Mouse (Mus musculus) forebrain, embryonic 14.5 days (tissue): ENCODE data around the gene Ubr7. TPM values are rescaled to one million over a fixed set of nuclear protein-coding genes. Genes with fewer than 3 reads are reported as not detected.

Source experiments
- ATAC-seq: fragments of 200-750 bp; cut with Nextera tagmentation; 2 replicates; pipeline ENCODE4 v1.8.0; 2017; ENCODE audit warnings: mild to moderate bottlenecking, moderate library complexity
- DNase-seq: peaks from one replicate; pipeline ENCODE4 v3.0.0-alpha.2; 2015; ENCODE audit warnings: low spot score
- H3K27ac ChIP-seq: fragments of 300-500 bp; sonication (generic); 2 replicates; pipeline ENCODE4 v1.5.1; 2014; ENCODE audit warnings: low read depth, mild to moderate bottlenecking, control low read depth, low read length, moderate library complexity
- H3K27me3 ChIP-seq: fragments of 300-500 bp; sonication (generic); replicated peaks from 2 replicates; pipeline ENCODE4 v1.6.1; 2014; ENCODE audit warnings: low read length, control low read depth, mixed read lengths; ENCODE audit not compliant: control insufficient read depth, insufficient read depth
- H3K36me3 ChIP-seq: fragments of 300-500 bp; sonication (generic); 2 replicates; pipeline ENCODE4 v1.6.1; 2014; ENCODE audit warnings: low read length, control low read depth; ENCODE audit not compliant: control insufficient read depth, insufficient read depth
- H3K4me1 ChIP-seq: fragments of 300-500 bp; sonication (generic); 2 replicates; pipeline ENCODE4 v1.6.1; 2014; ENCODE audit warnings: antibody characterized with exemption, low read length, control low read depth; ENCODE audit not compliant: control insufficient read depth, insufficient read depth
- H3K4me2 ChIP-seq: fragments of 300-500 bp; sonication (generic); 2 replicates; pipeline ENCODE4 v1.6.1; 2014; ENCODE audit warnings: mild to moderate bottlenecking, control low read depth, low read length
- H3K4me3 ChIP-seq: fragments of 300-500 bp; sonication (generic); 2 replicates; pipeline ENCODE4 v1.5.1; 2014; ENCODE audit warnings: low read depth, low read length, control low read depth
- H3K9ac ChIP-seq: fragments of 300-500 bp; sonication (generic); 2 replicates; pipeline ENCODE4 v1.6.1; 2014; ENCODE audit warnings: mild to moderate bottlenecking, low read length, control low read depth, moderate library complexity
- H3K9me3 ChIP-seq: fragments of 300-500 bp; sonication (generic); replicated peaks from 2 replicates; pipeline ENCODE4 v1.6.1; 2016; ENCODE audit warnings: low read length, control low read depth, mixed read lengths; ENCODE audit not compliant: control insufficient read depth
- WGBS: fragments of 180-500 bp; shearing (Covaris S2); extraction: QIAGEN DNeasy Blood & Tissue Kit; methylation state at CpG from one replicate; pipeline ENCODE4 v1.1.7; 2014; 5-methylcytosine and 5-hydroxymethylcytosine counted together
- polyA plus RNA-seq: library from polyadenylated mRNA; unstranded; fragments of >200 nt; fragmentation: Nextera tagmentation; extraction: Ambion mirVana; gene quantifications from 2 replicates; pipeline ENCODE4 v1.2.1, GENCODE M21; 2014

The Ubr7 gene
- polyA plus RNA-seq, 1 experiment from 2014 or later = 58.2 TPM

GRCm38 (mm10) chr12:102827119-102827518, 69.4 kb downstream of the Ubr7 start:
- Histone ChIP-seq H3K9ac (no peak overlapping the region), H3K36me3 (peaks cover 4% of the 10 kb centered on the region; the same call in 1 of the 2 replicates), H3K4me1 (no peaks in the 10 kb centered on the region), H3K9me3 (no peaks in the 10 kb centered on the region), H3K27ac (no peak overlapping the region), H3K4me2 (no peak overlapping the region), H3K27me3 (no peaks in the 10 kb centered on the region), H3K4me3 (no peak overlapping the region)
- DNase-seq (no peak), ATAC-seq (no peak)
- WGBS = 92% methylated on average over 1 of the region's 1 CpGs

Other genes starting within 250 kb of the Ubr7 start
- gene Chga, start 203.0 kb upstream of the Ubr7 start, polyA plus RNA-seq = 63.3 and 76.8 TPM in 2 replicates
- 47.1 and 57.5 TPM in 2 replicates for gene Itpk1, start 53.0 kb upstream of the Ubr7 start, polyA plus RNA-seq
- gene Moap1, start 14.3 kb upstream of the Ubr7 start, polyA plus RNA-seq = 47.0 and 59.8 TPM in 2 replicates
- 12.3 and 14.2 TPM in 2 replicates for gene Tmem251, start 14.2 kb upstream of the Ubr7 start, polyA plus RNA-seq
- gene Gm28051, start 202 bp upstream of the Ubr7 start, polyA plus RNA-seq = not detected in 2 replicates
- 30.6 and 36.6 TPM in 2 replicates for gene Gon7, start 164 bp upstream of the Ubr7 start, polyA plus RNA-seq
- 40.4 and 41.3 TPM in 2 replicates for gene Gm20604, start 705 bp downstream of the Ubr7 start, polyA plus RNA-seq
- 15.6 and 17.2 TPM in 2 replicates for gene Btbd7, start 120.5 kb downstream of the Ubr7 start, polyA plus RNA-seq
- not detected in 2 replicates for gene Cox8c, start 141.3 kb downstream of the Ubr7 start, polyA plus RNA-seq
- gene Unc79, start 190.9 kb downstream of the Ubr7 start, polyA plus RNA-seq = 6.0 and 7.5 TPM in 2 replicates